Mouse (Mus musculus): Measurements from ENCODE around the gene Nckap5. TPM values are rescaled to one million over a fixed set of nuclear protein-coding genes. Genes with fewer than 3 reads are reported as not detected.

The Nckap5 gene
- polyA plus RNA-seq, 1 experiment from 2014 or later: 11.5 TPM

DNA sequence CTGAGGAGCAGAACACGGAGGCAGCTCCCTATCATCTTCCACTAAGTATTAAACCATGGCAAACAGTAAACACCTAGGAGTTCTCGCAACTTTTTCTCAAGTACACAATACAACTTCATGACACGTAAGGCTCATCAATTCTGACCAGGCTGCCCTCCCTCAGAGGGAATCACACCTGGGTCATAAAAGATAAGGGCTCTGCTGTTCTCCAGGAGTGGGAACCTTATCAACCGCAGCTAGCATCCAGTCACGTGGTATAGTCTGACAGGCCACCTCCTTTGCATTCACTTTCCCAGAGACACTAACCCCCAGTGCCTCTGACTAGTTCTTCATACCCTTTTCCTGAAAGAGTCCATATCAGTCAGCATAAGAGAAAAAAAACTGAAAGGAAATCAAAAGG is 179.8 kb downstream of the Nckap5 start:
- 85% methylated on average over 5 of the region's 5 CpGs for WGBS
- no peaks in the 10 kb centered on the region for H3K9me3 ChIP-seq
- no peak overlapping the region for H3K4me3 ChIP-seq
- H3K4me2 ChIP-seq: no peak overlapping the region
- no peak overlapping the region for H3K9ac ChIP-seq
- no peak for ATAC-seq (replicated peaks)
- no peak overlapping the region for H3K27ac ChIP-seq
- H3K4me1 ChIP-seq: no peaks in the 10 kb centered on the region
- H3K36me3 ChIP-seq (replicated peaks): no peaks in the 10 kb centered on the region
- H3K27me3 ChIP-seq (replicated peaks): no peaks in the 10 kb centered on the region

GRCm38 (mm10) chr1:126642751-126643150 is 187.8 kb downstream of the Nckap5 start:
- H3K27me3 ChIP-seq (replicated peaks): no peaks in the 10 kb centered on the region
- WGBS: 69% methylated on average over 5 of the region's 5 CpGs
- H3K27ac ChIP-seq: no peak overlapping the region
- no peaks in the 10 kb centered on the region for H3K9me3 ChIP-seq
- no peak overlapping the region for H3K4me3 ChIP-seq
- no peak overlapping the region for H3K4me2 ChIP-seq
- H3K36me3 ChIP-seq (replicated peaks): no peaks in the 10 kb centered on the region
- peak; percentile 62 for ATAC-seq (replicated peaks)
- no peaks in the 10 kb centered on the region for H3K4me1 ChIP-seq
- no peak overlapping the region for H3K9ac ChIP-seq

DNA sequence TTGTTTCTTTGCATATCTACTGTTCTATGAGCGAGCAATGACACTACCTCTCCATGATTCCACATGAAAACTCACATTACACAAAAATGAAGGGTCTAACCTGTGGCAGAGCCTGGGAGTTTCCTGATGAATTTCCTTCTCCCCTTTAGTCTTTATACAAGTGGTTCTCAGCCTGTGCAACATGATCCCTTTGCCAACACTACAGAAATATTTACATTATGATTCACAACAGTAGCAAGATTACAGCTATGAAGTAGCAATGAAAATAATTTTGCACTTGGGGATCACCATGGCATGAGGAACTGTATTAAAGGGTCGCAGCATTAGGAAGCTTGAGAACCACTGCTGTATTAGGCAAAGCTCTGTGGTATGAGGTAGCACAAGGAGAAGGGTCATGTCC is 191.1 kb downstream of the Nckap5 start:
- no peak for ATAC-seq (replicated peaks)
- 87% methylated on average over 2 of the region's 2 CpGs for WGBS
- H3K4me2 ChIP-seq: no peak overlapping the region
- H3K9ac ChIP-seq: no peak overlapping the region
- H3K9me3 ChIP-seq: no peaks in the 10 kb centered on the region
- no peaks in the 10 kb centered on the region for H3K27me3 ChIP-seq (replicated peaks)
- H3K36me3 ChIP-seq (replicated peaks): no peaks in the 10 kb centered on the region
- H3K4me1 ChIP-seq: no peaks in the 10 kb centered on the region
- no peak overlapping the region for H3K4me3 ChIP-seq
- no peak overlapping the region for H3K27ac ChIP-seq

- no peaks in the 10 kb centered on the region for H3K36me3 ChIP-seq (replicated peaks)
- H3K9me3 ChIP-seq: no peaks in the 10 kb centered on the region
- no peak overlapping the region for H3K27ac ChIP-seq
- no peaks in the 10 kb centered on the region for H3K4me1 ChIP-seq
- ATAC-seq (replicated peaks): no peak
- no peak overlapping the region for H3K9ac ChIP-seq
- H3K27me3 ChIP-seq (replicated peaks): no peaks in the 10 kb centered on the region
- H3K4me2 ChIP-seq: no peak overlapping the region
- H3K4me3 ChIP-seq: no peak overlapping the region
- whole genome bisulfite sequencing: 96% methylated on average over 1 of the region's 1 CpGs
Observed at GRCm38 (mm10) chr1:126637515-126637914, 193.1 kb downstream of the Nckap5 start.

GRCm38 (mm10) chr1:126626206-126626605 is 204.4 kb downstream of the Nckap5 start:
- no peak for ATAC-seq (replicated peaks)
- H3K27ac ChIP-seq: no peak overlapping the region
- 78% methylated on average over 3 of the region's 3 CpGs for WGBS
- H3K4me1 ChIP-seq: no peaks in the 10 kb centered on the region
- no peak overlapping the region for H3K9ac ChIP-seq
- H3K9me3 ChIP-seq: no peaks in the 10 kb centered on the region
- no peaks in the 10 kb centered on the region for H3K36me3 ChIP-seq (replicated peaks)
- no peaks in the 10 kb centered on the region for H3K27me3 ChIP-seq (replicated peaks)
- H3K4me2 ChIP-seq: no peak overlapping the region
- H3K4me3 ChIP-seq: no peak overlapping the region

DNA sequence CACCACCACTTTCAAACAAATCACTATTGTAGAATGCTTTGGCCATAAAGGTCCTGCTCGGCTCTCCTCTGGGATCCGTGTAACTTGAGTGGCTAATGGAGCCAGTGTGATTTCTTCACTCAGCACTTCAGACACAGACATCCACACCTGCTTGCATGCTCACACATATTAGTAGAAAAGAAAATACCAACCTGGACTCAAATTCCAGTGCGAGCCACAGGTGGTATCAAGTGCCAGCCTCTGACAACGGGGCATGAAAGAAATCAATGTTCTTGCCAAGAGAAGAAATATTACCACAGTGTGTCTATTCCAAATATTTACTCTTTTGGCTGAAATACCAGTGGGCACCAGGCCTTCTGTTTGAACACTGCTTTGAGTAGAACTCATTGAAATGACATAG is 208.6 kb downstream of the Nckap5 start:
- WGBS: 89% methylated on average over 4 of the region's 4 CpGs
- H3K27me3 ChIP-seq (replicated peaks): no peaks in the 10 kb centered on the region
- H3K4me3 ChIP-seq: no peak overlapping the region
- H3K4me2 ChIP-seq: no peak overlapping the region
- no peaks in the 10 kb centered on the region for H3K4me1 ChIP-seq
- no peaks in the 10 kb centered on the region for H3K9me3 ChIP-seq
- H3K27ac ChIP-seq: no peak overlapping the region
- no peak overlapping the region for H3K9ac ChIP-seq
- H3K36me3 ChIP-seq (replicated peaks): no peaks in the 10 kb centered on the region
- ATAC-seq (replicated peaks): no peak

GRCm38 (mm10) chr1:126617464-126618041 is 213.0 kb downstream of the Nckap5 start:
- Histone ChIP-seq H3K9me3 (no peaks in the 10 kb centered on the region), H3K4me3 (no peak overlapping the region), H3K36me3 (replicated peaks) (no peaks in the 10 kb centered on the region), H3K27ac (no peak overlapping the region), H3K27me3 (replicated peaks) (no peaks in the 10 kb centered on the region), H3K4me1 (no peaks in the 10 kb centered on the region), H3K4me2 (no peak overlapping the region), H3K9ac (no peak overlapping the region)
- 90% methylated on average over 9 of the region's 9 CpGs for WGBS
- ATAC-seq (replicated peaks): no peak

- ATAC-seq (replicated peaks): no peak
- 89% methylated on average over 5 of the region's 5 CpGs for WGBS
Observed at GRCm38 (mm10) chr1:126616964-126617363, 213.6 kb downstream of the Nckap5 start.

GRCm38 (mm10) chr1:126612916-126613315 is 217.7 kb downstream of the Nckap5 start:
- H3K4me3 ChIP-seq: no peak overlapping the region
- no peak overlapping the region for H3K9ac ChIP-seq
- no peaks in the 10 kb centered on the region for H3K9me3 ChIP-seq
- H3K4me2 ChIP-seq: no peak overlapping the region
- ATAC-seq (replicated peaks): no peak
- WGBS: 87% methylated on average over 4 of the region's 4 CpGs
- no peaks in the 10 kb centered on the region for H3K4me1 ChIP-seq
- H3K27ac ChIP-seq: no peak overlapping the region
- no peaks in the 10 kb centered on the region for H3K27me3 ChIP-seq (replicated peaks)
- H3K36me3 ChIP-seq (replicated peaks): no peaks in the 10 kb centered on the region

More at GRCm38 (mm10) chr1:126616964-126617363, 213.6 kb downstream of the Nckap5 start:
- no peak overlapping the region for H3K9ac ChIP-seq
- H3K27me3 ChIP-seq (replicated peaks): no peaks in the 10 kb centered on the region
- H3K4me1 ChIP-seq: no peaks in the 10 kb centered on the region
- H3K4me3 ChIP-seq: no peak overlapping the region
- no peaks in the 10 kb centered on the region for H3K9me3 ChIP-seq
- no peak overlapping the region for H3K4me2 ChIP-seq
- H3K36me3 ChIP-seq (replicated peaks): no peaks in the 10 kb centered on the region
- H3K27ac ChIP-seq: no peak overlapping the region

GRCm38 (mm10) chr1:126608586-126608985 is 222.0 kb downstream of the Nckap5 start:
- H3K36me3 ChIP-seq (replicated peaks): no peaks in the 10 kb centered on the region
- H3K27me3 ChIP-seq (replicated peaks): no peaks in the 10 kb centered on the region
- no peak overlapping the region for H3K9ac ChIP-seq
- H3K27ac ChIP-seq: no peak overlapping the region
- H3K4me3 ChIP-seq: no peak overlapping the region
- no peak overlapping the region for H3K4me2 ChIP-seq
- WGBS: 89% methylated on average over 4 of the region's 4 CpGs
- no peaks in the 10 kb centered on the region for H3K9me3 ChIP-seq
- H3K4me1 ChIP-seq: peaks cover 11% of the 10 kb centered on the region; the same call in 1 of the 2 replicates
- ATAC-seq (replicated peaks): no peak

- Histone ChIP-seq H3K27me3 (replicated peaks) (no peaks in the 10 kb centered on the region), H3K27ac (peak overlapping the region; percentile 56), H3K4me2 (no peak overlapping the region), H3K4me1 (peaks cover 11% of the 10 kb centered on the region; the same call in 1 of the 2 replicates), H3K9ac (no peak overlapping the region), H3K36me3 (replicated peaks) (no peaks in the 10 kb centered on the region), H3K4me3 (no peak overlapping the region), H3K9me3 (no peaks in the 10 kb centered on the region)
- 0 out of 2 replicates have a peak, but pooled peaks have one; percentile 48 for ATAC-seq (replicated peaks)
- 41% methylated on average over 14 of the region's 14 CpGs for WGBS
Observed at GRCm38 (mm10) chr1:126606189-126607080, 224.2 kb downstream of the Nckap5 start.

DNA sequence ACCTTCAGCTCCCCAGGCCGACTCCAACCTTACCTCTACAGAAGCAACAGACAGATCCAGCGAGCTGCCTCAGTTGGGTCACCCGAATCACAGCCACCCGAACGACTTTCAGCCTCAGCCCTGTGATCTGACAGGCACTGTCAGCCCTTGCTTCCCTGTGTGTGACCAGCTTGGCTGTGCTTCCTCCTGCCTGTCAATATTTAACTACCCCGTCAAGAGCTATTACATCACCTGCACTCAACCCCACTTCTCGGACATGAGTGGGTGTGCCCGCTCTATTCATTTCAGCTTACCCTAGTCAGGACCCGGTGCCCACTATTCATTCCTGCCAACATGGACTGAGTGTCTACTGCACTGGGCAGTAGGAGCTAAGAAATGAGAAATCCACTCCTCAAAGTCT is 226.0 kb downstream of the Nckap5 start:
- Histone ChIP-seq H3K36me3 (replicated peaks) (no peaks in the 10 kb centered on the region), H3K4me3 (no peak overlapping the region), H3K9ac (no peak overlapping the region), H3K27me3 (replicated peaks) (no peaks in the 10 kb centered on the region), H3K27ac (no peak overlapping the region), H3K4me2 (no peak overlapping the region), H3K9me3 (no peaks in the 10 kb centered on the region), H3K4me1 (peaks cover 11% of the 10 kb centered on the region; the same call in 1 of the 2 replicates)
- ATAC-seq (replicated peaks): no peak
- 81% methylated on average over 9 of the region's 9 CpGs for WGBS
